Mouse (Mus musculus) left cerebral cortex, postnatal 14 days (tissue): Measurements from ENCODE around the gene Csrnp3. TPM values are rescaled to one million over a fixed set of nuclear protein-coding genes. Genes with fewer than 3 reads are reported as not detected.

Experiments used
- DNase-seq, 2 experiments: peaks; one replicate each; pipeline ENCODE4 v3.0.0; 2021 to 2022; ENCODE audit warnings: low spot score in 2 of 2, mixed read lengths in 1 of 2
- intact Hi-C: fragments of 180-260 bp; cut with DNase I; formaldehyde crosslinking; loops from one replicate; pipeline ENCODE4 v1.15.1; 2025
- total RNA-seq, 2 experiments: library from RNA; stranded (reverse); gene quantifications; 2 replicates each; pipeline ENCODE4 v1.2.3; 2021

Csrnp3 gene
- total RNA-seq, 2 experiments from 2014 or later, result 89.3 to 90.8 TPM

DNA sequence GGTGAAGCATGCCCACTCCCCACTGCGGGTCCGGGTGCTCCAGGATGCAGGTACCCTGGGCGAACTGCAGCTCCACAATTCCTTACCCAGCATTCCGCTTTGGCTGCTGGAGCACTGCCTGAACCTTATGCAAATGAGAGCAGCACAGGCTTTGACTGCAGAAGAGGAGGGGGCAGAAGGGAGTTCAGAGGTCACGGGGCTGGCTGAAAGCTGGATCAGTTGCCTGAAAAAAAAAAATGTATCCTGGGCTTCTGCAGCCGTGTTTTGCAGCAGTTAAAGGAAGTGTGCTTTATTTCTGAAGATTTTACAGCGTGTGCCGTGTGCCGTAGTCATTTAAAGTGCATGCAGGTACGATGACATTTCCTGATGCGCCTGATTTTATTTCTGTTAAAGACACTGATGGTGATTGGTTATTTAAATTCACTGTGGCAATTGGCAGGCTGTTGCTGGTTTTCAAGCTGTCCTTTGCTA is 86.3 kb downstream of the Csrnp3 start:
- DNase-seq, result peak; percentile 70 to 92
- intact Hi-C loops, result loop anchor here (2.0 to 5.0 kb wide), 2 partner anchors 40 to 85 kb away; no protein-coding TSS in a partner anchor

DNA sequence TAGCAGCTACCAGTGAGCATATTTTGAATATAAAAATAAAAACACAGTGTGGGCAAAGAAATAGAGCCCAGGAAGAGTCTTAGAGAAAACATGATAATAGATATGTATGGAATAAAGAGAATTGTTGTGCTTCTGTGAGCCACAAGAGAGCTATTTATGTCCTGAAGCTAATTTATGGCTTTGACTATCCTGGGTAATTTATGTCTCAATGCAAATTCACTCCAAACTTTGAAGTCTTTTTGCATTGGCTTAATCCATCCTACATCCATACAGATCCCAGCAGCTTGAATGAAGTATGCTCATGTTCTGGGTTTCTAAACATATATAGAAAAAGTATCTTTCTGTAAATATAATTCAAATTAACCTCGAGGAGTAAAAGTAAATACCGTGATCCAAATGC is 88.5 kb downstream of the Csrnp3 start:
- DNase-seq, result no peak
- intact Hi-C loops, result loop anchor here (5.0 kb wide), 1 partner anchor 38 kb away; no protein-coding TSS in a partner anchor

DNA sequence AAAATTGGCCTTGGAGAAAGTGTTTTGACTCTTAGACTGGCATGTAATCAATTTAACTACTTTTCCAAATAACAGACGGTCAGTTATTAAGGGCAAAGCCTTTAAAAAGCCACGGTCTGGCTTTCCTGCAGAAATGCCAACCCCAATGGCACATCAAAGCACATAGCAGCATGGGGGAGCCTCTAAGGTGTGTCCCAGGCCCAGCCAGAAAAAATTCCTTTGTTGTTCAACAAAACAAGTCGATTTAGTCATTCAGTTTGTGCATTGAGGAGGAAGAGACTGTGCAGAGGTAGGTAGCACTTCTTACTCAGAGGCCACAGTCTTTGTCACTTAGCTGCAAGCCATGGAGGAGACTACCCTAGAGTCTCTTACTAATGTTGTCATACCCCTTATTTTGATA is 93.3 kb downstream of the Csrnp3 start:
- DNase-seq, result no peak
- intact Hi-C loops, result no loop called here

DNA sequence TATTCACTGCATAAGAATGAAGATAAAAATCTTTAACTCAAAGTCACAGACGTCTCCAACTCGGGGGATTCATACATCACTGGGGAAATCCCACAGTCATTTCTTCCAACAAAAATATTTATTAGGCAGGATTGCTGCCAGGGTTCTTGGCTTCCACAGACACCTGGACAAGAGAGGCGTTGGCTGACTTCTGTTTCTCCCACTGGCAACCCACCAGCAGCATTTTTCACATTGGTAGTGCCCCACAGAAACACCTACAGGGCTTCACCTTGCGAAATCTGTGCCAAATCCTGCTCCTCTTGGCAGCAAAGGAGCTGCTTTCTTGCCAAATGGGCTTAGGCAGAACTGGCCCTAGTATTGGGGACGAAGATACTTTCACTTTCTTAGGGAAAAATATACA is 94.8 kb downstream of the Csrnp3 start:
- intact Hi-C loops, result no loop called here
- DNase-seq, result no peak

DNA sequence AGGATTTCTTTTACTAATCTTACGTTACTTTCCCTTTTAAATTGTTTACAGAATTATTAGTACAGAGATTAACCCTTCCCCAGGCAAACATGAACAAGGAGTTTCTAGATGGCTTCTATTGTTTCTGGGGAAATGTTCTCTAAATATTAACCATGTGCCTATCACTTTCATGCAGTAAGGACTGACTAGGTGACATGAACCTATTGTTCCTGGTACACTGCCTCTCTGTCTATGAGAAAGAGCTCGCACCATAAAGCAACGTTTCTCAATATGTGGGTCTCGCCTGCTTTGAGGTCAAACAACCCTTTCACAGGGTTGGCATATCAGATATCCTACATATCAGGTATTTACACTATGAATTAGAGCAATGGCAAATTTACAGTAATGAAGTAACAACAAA is 96.8 kb downstream of the Csrnp3 start:
- DNase-seq, result no peak
- intact Hi-C loops, result no loop called here

DNA sequence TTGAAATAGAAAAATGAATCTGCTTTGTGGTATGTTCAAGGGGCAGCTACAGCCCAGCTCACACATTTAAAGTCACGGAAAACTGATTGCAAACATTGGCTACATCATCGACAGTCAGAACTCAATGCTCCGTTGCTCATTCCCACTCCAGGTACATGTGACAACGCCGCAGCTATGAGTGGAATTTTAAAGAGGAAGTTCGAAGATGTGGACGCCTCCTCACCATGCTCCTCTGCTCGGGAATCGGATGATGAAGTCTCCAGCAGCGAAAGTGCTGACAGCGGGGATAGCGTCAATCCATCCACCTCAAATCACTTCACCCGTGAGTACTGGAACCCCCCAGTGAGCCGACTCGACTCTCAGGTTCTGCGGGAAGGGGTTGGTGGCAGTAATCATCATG is 103.2 kb downstream of the Csrnp3 start:
- DNase-seq, result no peak
- intact Hi-C loops, result no loop called here

DNA sequence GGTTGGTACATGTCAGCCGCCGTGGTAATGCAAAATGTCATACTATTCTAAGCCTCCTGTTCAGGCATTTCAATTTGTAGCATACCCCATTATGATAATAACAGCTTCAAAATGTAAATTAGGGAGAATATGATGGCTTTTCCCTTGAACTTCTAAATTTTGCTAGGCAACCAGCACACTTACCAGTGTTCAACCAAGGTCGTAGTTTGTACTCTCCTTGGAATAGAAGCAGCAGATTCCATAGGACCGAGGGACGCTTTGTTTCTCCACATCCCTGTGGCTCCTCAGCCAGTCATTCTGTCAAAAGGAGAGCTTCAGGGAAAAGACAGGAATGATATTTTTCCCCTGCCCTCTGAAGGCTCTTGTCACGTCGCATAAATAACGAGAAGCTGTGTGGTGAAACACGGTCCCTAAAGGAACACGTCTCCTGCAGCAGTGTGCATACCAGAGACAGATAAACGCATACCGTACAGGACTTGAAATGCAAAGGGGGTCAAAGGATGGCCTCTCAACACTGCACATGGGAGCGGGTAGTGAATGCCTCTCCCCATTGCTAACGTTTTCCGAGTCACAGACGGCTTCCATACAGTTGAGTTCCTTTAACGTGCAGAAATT is 108.3 kb downstream of the Csrnp3 start:
- no peak for DNase-seq
- intact Hi-C loops, result no loop called here

DNA sequence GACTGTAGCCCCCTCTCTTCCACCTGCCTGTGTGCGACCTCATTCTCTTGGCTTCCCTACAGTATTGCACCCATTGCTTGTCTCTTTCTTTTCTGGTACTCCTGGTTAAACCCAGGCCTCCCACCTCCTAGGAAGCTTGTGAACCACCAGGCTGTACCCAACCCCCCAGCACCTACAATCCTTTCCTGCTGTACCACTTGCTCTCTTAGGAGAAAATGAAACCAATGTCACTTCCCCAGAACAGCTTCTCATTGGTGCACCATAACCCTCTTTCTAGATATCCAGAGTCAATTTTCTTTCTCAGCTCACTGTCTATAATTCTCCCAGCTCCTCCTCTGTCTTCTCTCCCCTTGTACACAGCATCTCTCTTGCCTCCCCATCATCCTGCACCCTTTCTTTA is 110.2 kb downstream of the Csrnp3 start:
- no peak for DNase-seq
- intact Hi-C loops, result no loop called here

DNA sequence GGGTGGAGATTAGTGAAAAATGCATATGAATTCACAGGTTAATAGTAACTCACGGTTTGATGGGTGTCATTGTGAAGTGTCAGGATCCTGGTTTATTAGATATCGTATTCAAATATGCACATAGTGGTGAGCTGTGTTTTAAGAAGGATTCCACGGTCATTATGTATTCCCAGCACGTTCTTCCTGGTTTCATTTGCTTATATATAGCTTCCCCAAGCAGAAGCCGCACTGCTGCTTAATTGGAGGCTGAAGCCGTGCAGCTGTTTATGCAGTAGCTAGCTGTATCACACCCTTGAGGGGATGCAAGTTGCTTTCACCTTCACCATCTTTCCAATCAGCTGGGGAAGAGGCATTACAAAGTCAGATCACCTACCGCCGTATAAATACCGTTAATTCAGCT is 111.2 kb downstream of the Csrnp3 start:
- no peak for DNase-seq
- intact Hi-C loops, result no loop called here

DNA sequence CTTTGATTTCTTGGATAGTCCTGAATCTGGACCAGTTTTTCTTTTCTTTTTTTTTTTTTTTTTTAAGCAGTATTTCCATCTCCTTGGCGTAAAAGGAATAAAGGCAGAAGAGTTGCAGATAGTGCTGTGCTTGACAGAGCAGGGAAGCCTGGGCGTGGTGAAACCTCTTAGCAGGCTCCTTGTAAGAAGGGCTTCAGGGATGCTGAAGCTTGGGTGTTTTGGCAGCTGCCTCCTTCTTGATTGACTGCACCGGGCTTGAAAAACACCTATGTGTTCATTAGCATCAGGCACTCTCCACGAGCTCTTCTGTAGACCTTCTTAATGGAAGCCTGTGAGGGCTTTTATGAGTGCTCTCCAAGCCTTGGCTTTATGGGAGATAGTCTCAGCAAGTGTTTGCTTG is 117.9 kb downstream of the Csrnp3 start:
- DNase-seq, result no peak
- intact Hi-C loops, result no loop called here

DNA sequence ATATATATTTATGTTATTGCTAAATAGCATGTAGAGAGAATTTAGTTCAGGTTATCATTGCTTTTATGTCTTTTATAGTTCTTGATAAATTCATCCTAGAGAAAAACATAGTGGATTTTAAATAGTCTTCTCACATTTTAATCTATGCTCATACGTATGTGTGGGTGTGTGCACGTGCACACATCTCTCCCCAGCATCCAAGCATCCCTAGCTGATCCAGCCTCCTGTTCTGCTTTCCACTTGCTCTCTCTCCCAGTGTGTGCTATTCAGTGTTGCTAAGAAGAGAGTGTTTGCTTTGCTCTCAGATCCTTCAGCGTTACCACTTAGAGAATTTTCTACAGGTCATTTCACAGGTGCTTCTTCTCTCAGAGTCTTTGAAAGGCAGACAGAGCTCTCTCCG is 123.2 kb downstream of the Csrnp3 start:
- DNase-seq, result peak; percentile 61 to 75
- intact Hi-C loops, result no loop called here

DNA sequence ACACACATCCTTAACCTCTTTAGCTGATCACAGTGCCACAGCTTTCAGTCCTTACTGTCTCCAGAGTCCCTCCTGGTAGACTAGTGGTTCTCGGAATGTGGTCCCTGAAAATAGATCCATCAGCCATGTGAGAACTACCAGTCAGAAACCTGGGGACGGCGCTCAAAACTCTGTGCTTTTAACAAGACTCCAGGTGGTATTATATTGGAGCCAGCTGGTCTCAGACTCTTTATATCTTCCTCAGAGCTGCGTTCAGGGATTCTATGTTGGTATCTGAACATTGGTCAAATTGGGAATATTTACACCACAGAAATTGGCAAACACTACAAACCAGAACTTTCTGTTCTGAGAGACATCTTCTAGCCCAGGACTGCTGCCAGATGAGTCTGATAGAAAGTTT is 128.3 kb downstream of the Csrnp3 start:
- peak in 1 of 2 experiments; percentile 54 for DNase-seq

DNA sequence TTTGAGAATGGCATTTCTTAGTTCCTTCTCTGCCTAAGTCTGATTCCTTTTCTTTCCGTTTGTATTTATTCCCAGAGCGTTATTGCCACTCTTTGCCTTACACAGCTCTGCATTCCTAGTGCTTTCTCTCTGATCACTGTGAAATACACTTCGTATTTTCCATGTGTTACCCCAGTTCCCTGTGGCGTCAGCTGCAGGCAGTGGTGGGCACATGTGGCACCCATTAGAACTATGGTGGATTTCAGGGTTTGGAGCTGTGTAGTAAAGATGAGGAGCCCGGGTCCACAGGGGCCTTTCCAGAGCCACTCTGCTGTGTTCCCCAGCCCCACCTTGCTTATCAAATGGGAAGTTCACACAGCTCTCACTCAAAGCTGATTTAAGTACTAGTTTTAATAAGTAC is 129.8 kb downstream of the Csrnp3 start:
- DNase-seq, result no peak
- intact Hi-C loops, result no loop called here

More for the DNA sequence above, 128.3 kb downstream of the Csrnp3 start:
- intact Hi-C loops, result loop anchor here (5.0 kb wide), 1 partner anchor 42 kb away; no protein-coding TSS in a partner anchor

DNA sequence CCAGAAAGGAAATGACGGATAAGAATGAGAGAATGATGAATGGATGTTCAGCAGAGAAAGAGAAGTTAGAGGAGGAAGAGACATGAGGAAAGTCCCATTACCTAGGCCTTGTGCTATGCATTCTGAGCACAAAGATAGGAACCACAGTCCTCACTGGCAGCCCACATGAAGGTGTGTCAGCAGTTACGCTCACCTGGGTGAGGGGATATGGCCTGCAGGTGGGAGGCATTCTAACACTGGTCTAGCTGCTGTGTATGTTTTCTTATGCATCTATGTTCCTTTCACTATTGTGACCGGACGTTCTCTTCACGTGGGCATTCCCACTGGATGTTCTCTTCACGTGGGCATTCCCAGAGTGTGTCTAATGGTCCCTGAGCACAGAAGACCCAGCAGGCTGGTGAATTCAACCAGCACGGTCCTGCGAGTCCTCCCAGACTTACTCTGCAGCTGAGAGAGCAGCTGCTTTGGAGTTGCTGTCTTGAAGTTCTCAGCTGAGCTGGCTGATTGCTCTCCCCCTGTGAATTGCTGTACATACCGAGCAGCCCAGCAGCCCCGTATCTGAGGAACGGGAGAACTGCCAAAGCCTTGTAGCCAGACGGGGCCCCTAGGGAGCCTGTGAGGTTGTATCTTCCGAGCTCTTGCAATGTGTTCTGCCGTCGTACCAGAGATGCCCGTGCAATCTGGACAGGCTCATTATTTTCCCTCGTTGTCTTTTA is 133.9 kb downstream of the Csrnp3 start:
- peak; percentile 32 to 58 for DNase-seq
- intact Hi-C loops, result no loop called here

DNA sequence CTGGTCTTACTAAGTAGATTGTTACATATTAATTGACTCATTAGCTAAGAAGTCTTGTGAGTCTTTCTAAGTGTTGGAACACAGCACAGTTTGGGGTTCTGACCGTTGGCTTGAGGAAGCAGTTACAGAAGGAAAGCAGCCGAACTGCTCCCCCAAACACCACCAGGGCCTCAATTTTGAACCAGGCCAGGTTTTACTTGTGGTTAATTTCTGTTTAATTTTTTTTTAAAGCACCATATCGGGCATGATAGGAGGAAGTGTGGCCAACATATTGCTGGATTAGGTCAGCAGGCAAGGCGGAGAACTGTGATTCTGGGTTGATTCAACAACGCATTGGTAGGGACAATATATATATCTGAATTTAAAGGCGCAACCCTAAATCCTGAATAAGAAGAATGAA is 135.9 kb downstream of the Csrnp3 start:
- intact Hi-C loops, result no loop called here
- DNase-seq, result no peak

DNA sequence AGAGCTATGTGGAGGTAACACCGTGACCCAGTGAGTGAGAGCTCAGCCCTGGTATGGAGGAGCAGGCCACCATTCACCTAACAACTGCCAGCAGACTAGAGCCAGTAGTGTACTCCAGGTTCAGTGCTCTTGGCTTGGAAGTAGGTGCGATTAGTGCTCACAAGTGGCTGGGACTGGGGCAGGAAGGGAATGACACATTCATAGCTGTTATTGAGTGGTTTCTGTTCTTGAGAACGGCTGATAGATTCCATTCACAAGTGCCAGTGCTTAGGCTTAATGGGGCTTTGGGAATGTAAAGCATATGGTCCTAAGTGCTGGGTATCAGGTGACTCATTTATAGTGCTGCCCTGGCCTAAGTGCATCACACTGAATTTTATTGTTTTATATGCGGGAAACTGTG is 136.4 kb downstream of the Csrnp3 start:
- intact Hi-C loops, result no loop called here
- DNase-seq, result no peak

DNA sequence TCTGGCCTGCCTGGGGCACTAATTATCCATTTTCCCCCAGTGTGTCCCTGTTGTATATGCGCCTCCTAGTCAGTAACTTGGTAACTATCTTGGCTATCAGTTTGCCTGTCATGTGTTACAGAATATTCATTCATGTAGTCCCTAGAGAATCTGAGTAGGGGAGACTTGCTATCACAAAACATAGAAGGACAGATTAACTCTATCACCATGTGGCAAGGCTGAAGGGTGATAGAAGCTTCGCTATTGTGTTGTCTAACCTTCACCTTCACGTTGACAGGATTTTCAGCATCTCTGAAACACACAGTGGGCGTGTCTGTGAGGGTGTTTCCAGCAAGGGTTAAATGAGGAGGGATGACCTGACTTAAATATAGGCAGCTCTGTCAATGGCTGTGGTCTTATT is 140.1 kb downstream of the Csrnp3 start:
- intact Hi-C loops, result no loop called here
- DNase-seq, result no peak

DNA sequence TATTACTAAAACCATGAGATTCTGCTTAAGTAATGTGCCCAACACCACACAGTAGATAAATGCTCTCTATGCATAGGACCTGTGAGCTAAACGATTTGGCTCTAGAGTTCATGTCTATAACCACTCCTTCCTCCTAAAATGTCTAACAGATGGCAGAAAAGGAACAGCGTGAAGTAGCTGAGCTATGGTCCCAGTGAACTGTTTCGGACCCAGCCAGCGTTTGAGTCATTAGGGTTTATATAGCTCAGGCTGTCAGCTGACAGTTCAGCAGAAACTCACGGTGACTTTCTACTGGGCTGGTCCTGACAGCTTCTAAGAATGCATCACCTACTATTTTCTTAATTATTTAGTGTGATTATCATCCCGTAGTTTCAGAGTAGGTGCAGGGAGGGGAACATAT is 141.5 kb downstream of the Csrnp3 start:
- intact Hi-C loops, result no loop called here
- DNase-seq, result no peak

DNA sequence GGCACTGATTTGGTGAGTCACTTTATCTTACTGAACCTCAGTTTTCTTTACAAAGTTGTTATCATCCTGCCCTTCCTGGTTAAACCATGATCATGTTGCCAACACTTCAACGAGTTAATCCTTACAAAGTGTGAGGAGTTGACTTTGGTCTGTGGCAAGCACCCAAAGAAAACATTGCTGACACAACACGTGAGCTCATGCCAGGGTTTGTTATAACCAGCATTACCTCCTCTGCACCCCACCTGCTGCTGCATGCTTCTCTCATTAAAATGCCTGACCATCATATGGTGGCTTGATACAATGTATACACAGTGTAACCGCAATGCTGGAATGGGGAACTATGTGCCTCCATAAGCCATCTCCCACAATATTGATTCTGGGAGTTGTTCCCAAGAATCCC is 142.0 kb downstream of the Csrnp3 start:
- no peak for DNase-seq
- intact Hi-C loops, result no loop called here

DNA sequence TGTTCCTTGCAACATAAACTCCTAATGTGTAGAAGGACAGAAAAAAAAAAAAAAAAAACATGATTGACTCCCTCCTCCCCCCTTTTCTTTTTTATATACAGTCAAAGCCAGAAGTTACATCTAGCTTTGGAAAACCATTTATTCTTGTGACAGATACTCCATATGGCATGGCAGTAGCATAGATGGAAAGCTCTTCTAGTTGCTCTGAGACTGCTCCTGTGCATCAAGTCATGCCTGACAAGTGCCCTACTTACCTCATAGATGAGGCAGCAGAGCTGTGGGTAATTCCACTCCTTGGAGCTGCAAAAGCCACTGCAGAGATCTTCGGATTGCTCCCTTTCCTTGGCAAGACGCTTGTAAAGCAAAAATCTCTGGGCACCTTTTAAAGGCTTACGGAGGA is 143.2 kb downstream of the Csrnp3 start:
- intact Hi-C loops, result no loop called here
- no peak for DNase-seq

DNA sequence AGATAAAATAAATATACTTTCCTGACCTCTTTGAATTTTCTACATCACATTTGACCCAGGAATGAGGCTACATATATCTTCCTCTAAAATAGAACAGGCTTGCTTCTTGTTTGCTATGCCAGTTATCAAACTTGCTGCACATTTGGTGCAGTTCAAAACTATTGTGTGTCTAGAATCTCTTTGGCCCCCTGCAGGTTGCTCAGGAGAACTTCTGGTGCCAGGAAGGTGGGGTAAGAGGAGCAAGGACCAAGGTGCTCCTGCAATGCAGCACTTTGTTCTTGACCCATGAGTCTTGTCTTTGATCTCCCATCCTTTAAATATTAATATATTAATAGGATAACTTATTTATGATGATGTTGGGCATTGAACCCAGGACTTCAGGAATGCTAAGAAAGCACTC is 144.5 kb downstream of the Csrnp3 start:
- intact Hi-C loops, result no loop called here
- DNase-seq, result no peak
